ENCODE assay signal across 8 mouse cellular contexts in the genomic region with DNA sequence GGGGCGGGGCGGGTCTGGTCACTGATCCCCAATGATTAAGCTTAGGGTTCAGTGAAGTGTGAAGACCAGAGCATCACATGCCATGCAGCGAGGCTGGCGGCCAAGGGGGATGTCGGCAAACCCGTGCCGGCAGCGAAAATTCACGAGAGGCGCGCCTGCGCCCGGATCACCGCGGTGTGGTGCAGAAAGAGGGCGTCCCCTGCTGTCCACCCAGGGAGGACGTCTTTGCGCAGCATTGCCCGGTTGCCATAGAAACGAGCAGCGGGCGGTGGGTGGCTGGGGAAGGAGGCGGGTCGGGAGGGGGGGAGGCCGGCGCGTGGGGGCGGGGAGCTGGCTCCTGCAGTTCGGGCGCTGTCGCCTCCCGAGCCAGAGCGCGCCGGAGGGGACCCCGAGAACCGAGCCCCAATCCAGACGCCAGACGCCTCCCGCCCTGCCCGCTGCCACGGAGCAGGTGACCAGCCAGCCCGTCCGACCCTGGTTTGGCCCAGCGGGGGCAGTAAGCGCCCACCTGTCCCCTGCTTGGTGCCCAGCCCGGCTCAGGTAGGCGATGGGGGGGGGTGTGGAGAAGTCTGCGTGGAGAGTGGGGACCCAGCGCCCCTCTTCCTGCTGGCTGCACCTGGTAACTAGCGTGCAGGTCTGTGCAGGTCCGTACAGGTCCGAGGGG. TPM values are rescaled to one million over a fixed set of nuclear protein-coding genes. Genes with fewer than 3 reads are reported as not detected.
DNase-seq lines count a peak whose midpoint lies in the region; ATAC-seq lines count a peak whose summit lies in the region.

No protein-coding gene starts in this region.

- peak overlapping the region; percentile 43 for H3K4me3 ChIP-seq in heart, embryonic 15.5 days
- H3K4me3 ChIP-seq in liver, embryonic 11.5 days (ENCODE audit: low read depth, low read length), result peak overlapping the region; percentile 46
- H3K4me3 ChIP-seq in neural tube, embryonic 12.5 days, result peak overlapping the region; percentile 47

- H3K9ac ChIP-seq in heart, embryonic 15.5 days, result peak overlapping the region; percentile 19; the same call in 1 of the 2 replicates
- no peak overlapping the region for H3K9ac ChIP-seq in liver, embryonic 11.5 days (ENCODE audit: low read depth, low read length)
- peak overlapping the region; percentile 63 for H3K9ac ChIP-seq in neural tube, embryonic 12.5 days

- peak; percentile 59 for DNase-seq in ovary, adult 18-20 months (ENCODE audit: low spot score)
- no peak for DNase-seq in ovary, postnatal 10 days (ENCODE audit: low spot score)
- DNase-seq in kidney, postnatal 14 days, result peak; percentile 56
- no peak for DNase-seq in liver, embryonic 11.5 days (ENCODE audit: low spot score)
- DNase-seq in thymus, postnatal 36 days, result peak; percentile 23 to 52

- peak overlapping the region; percentile 75 for H3K4me2 ChIP-seq in heart, embryonic 15.5 days
- H3K4me2 ChIP-seq in liver, embryonic 11.5 days, result peak overlapping the region; percentile 77
- H3K4me2 ChIP-seq in neural tube, embryonic 12.5 days (replicated peaks), result peak overlapping the region; percentile 98

- ATAC-seq in common myeloid progenitor, adult 5-6 weeks (replicated peaks; ENCODE audit: low read depth, poor library complexity, severe bottlenecking), result peak; percentile 52; the same call in 1 of the 2 replicates
- ATAC-seq in heart, embryonic 15.5 days (replicated peaks; ENCODE audit: insufficient number of reproducible peaks, insufficient read depth, low FRiP score, low read depth), result no peak
- no peak for ATAC-seq in liver, embryonic 11.5 days (replicated peaks; ENCODE audit: low FRiP score)
- ATAC-seq in neural tube, embryonic 12.5 days (ENCODE audit: low FRiP score, low read depth), result peak; percentile 74

- H3K4me1 ChIP-seq in heart, embryonic 15.5 days (replicated peaks), result peaks cover 17% of the 10 kb centered on the region
- peaks cover 7% of the 10 kb centered on the region; the same call in 1 of the 2 replicates for H3K4me1 ChIP-seq in liver, embryonic 11.5 days (replicated peaks; ENCODE audit: control insufficient read depth, insufficient read depth, low read length)
- H3K4me1 ChIP-seq in neural tube, embryonic 12.5 days, result peaks cover 16% of the 10 kb centered on the region

- WGBS in heart, embryonic 15.5 days, result 1% methylated on average over 51 of the region's 53 CpGs
- 1% methylated on average over 47 of the region's 53 CpGs for WGBS in liver, embryonic 11.5 days
- WGBS in neural tube, embryonic 12.5 days, result under 1% methylated on average over 52 of the region's 53 CpGs

- peaks cover 66% of the 10 kb centered on the region for H3K27me3 ChIP-seq in heart, embryonic 15.5 days
- H3K27me3 ChIP-seq in liver, embryonic 11.5 days (replicated peaks; ENCODE audit: control insufficient read depth, insufficient read depth, low read length), result peaks cover 59% of the 10 kb centered on the region
- H3K27me3 ChIP-seq in neural tube, embryonic 12.5 days (replicated peaks), result peaks cover 10% of the 10 kb centered on the region

- H3K36me3 ChIP-seq in heart, embryonic 15.5 days, result no peaks in the 10 kb centered on the region
- no peaks in the 10 kb centered on the region for H3K36me3 ChIP-seq in liver, embryonic 11.5 days (ENCODE audit: control insufficient read depth, insufficient read depth, low read length)
- no peaks in the 10 kb centered on the region for H3K36me3 ChIP-seq in neural tube, embryonic 12.5 days

- no peak overlapping the region for H3K27ac ChIP-seq in heart, embryonic 15.5 days
- H3K27ac ChIP-seq in liver, embryonic 11.5 days (ENCODE audit: low read depth, low read length), result no peak overlapping the region
- no peak overlapping the region for H3K27ac ChIP-seq in neural tube, embryonic 12.5 days

- no peaks in the 10 kb centered on the region for H3K9me3 ChIP-seq in heart, embryonic 15.5 days (replicated peaks)
- no peaks in the 10 kb centered on the region for H3K9me3 ChIP-seq in liver, embryonic 11.5 days (ENCODE audit: control insufficient read depth, low read length)
- no peaks in the 10 kb centered on the region for H3K9me3 ChIP-seq in neural tube, embryonic 12.5 days

RNA-seq across cellular contexts. Expression of a gene that starts 29.7 kb away (rescaled TPM):
- not detected in 2 replicates for total RNA-seq in common myeloid progenitor, adult 5-6 weeks (2017)
- 0.54 and 0.82 TPM in 2 replicates for polyA plus RNA-seq in heart, embryonic 15.5 days (2015; fragmentation: Nextera tagmentation; extraction: Ambion mirVana)
- 0.71 and 0.75 TPM in 2 replicates for polyA plus RNA-seq in liver, embryonic 11.5 days (2014; fragmentation: Nextera tagmentation; extraction: Ambion mirVana)
- 11.6 and 13.4 TPM in 2 replicates for polyA plus RNA-seq in neural tube, embryonic 12.5 days (2016; fragmentation: Nextera tagmentation; extraction: Ambion mirVana)

RNA-seq across cellular contexts. Expression of a gene that starts 43.7 kb away (rescaled TPM):
- total RNA-seq in common myeloid progenitor, adult 5-6 weeks (2017), result not detected in 2 replicates
- polyA plus RNA-seq in heart, embryonic 15.5 days (2015; fragmentation: Nextera tagmentation; extraction: Ambion mirVana), result 0.25 and 0.28 TPM in 2 replicates
- polyA plus RNA-seq in liver, embryonic 11.5 days (2014; fragmentation: Nextera tagmentation; extraction: Ambion mirVana), result 0.32 TPM in 1 of 2 replicates, not detected in the other
- polyA plus RNA-seq in neural tube, embryonic 12.5 days (2016; fragmentation: Nextera tagmentation; extraction: Ambion mirVana), result 0.13 and 0.33 TPM in 2 replicates

RNA-seq across cellular contexts. Expression of a gene that starts 48.5 kb away (rescaled TPM):
- 2,180 and 2,411 TPM in 2 replicates for total RNA-seq in common myeloid progenitor, adult 5-6 weeks (2017)
- polyA plus RNA-seq in heart, embryonic 15.5 days (2015; fragmentation: Nextera tagmentation; extraction: Ambion mirVana), result 506 and 536 TPM in 2 replicates
- polyA plus RNA-seq in liver, embryonic 11.5 days (2014; fragmentation: Nextera tagmentation; extraction: Ambion mirVana), result 1,138 and 1,235 TPM in 2 replicates
- 639 and 684 TPM in 2 replicates for polyA plus RNA-seq in neural tube, embryonic 12.5 days (2016; fragmentation: Nextera tagmentation; extraction: Ambion mirVana)

RNA-seq across cellular contexts. Expression of a gene that starts 50.0 kb away (rescaled TPM):
- not detected in 2 replicates for total RNA-seq in common myeloid progenitor, adult 5-6 weeks (2017)
- polyA plus RNA-seq in heart, embryonic 15.5 days (2015; fragmentation: Nextera tagmentation; extraction: Ambion mirVana), result not detected in 2 replicates
- not detected in 2 replicates for polyA plus RNA-seq in liver, embryonic 11.5 days (2014; fragmentation: Nextera tagmentation; extraction: Ambion mirVana)
- polyA plus RNA-seq in neural tube, embryonic 12.5 days (2016; fragmentation: Nextera tagmentation; extraction: Ambion mirVana), result not detected in 2 replicates

Comparison
In these comparisons a context has a peak if more than half of its experiments do, and no peak if none do; other contexts are left out.
1. DNase-seq: peak in ovary, adult 18-20 months (single experiment), kidney, postnatal 14 days (single experiment) and thymus, postnatal 36 days (2 of 2); none in ovary, postnatal 10 days (single experiment) and liver, embryonic 11.5 days (single experiment).
2. ATAC-seq: peak in common myeloid progenitor, adult 5-6 weeks (single experiment) and neural tube, embryonic 12.5 days (single experiment); none in heart, embryonic 15.5 days (single experiment) and liver, embryonic 11.5 days (single experiment).
3. Peak in every context shown above with its lines, with median percentiles within 50 percentile points of each other: H3K4me2 ChIP-seq and H3K4me3 ChIP-seq.